15 mouse cellular contexts compared by ENCODE assay signal in the genomic region with DNA sequence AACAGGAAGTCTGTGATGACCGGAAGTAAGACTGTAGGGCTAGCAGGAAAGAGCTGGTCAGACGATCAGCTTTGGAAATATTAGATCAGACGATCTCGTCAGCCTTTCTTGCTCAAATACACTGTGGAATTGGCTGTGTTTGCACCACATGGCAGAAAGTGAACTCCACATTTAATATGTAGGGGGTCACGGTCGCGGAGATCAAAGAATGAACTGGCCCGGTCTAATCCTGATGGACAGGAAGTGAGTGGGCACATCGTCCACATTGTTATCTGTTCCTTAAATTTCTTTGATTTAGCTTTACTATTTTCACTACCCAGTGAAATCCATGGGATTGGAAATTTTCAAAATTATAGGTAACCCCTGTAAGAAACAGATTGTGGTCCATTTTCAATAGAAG. TPM values are rescaled to one million over a fixed set of nuclear protein-coding genes. Genes with fewer than 3 reads are reported as not detected.
A peak's percentile ranks its signal among the peaks of the same experiment; 100 is the strongest.
DNase-seq lines count a peak whose midpoint lies in the region; ATAC-seq and TF ChIP-seq lines count a peak whose summit lies in the region.
"Had no signal": no experiment of that assay in that cellular context is flagged by ENCODE, and none has a peak within 500 bp of the region (broad histone marks: within the 10 kb centered on the region; RNA-seq: fewer than 3 reads in every experiment).

No protein-coding gene starts in this region.

- no peak overlapping the region for H3K27ac ChIP-seq in forebrain, embryonic 12.5 days
- H3K27ac ChIP-seq in forebrain, embryonic 11.5 days (ENCODE audit: low read depth, low read length): no peak overlapping the region
- no peak overlapping the region for H3K27ac ChIP-seq in liver, embryonic 11.5 days (ENCODE audit: low read depth, low read length)
- H3K27ac ChIP-seq in liver, postnatal 0 days (ENCODE audit: low read depth): no peak overlapping the region
- no peak overlapping the region for H3K27ac ChIP-seq in hindbrain, embryonic 12.5 days
- no peak overlapping the region for H3K27ac ChIP-seq in midbrain, embryonic 14.5 days (replicated peaks; ENCODE audit: low read depth, low read length)
- H3K27ac ChIP-seq: limb, embryonic 15.5 days had no signal

- no peaks in the 10 kb centered on the region for H3K9me3 ChIP-seq in forebrain, embryonic 12.5 days
- no peaks in the 10 kb centered on the region for H3K9me3 ChIP-seq in forebrain, embryonic 11.5 days (ENCODE audit: control insufficient read depth, low read length)
- H3K9me3 ChIP-seq in liver, embryonic 11.5 days (ENCODE audit: control insufficient read depth, low read length): no peaks in the 10 kb centered on the region
- H3K9me3 ChIP-seq in liver, postnatal 0 days (ENCODE audit: low read length): no peaks in the 10 kb centered on the region
- no peaks in the 10 kb centered on the region for H3K9me3 ChIP-seq in hindbrain, embryonic 12.5 days (replicated peaks)
- no peaks in the 10 kb centered on the region for H3K9me3 ChIP-seq in midbrain, embryonic 14.5 days (ENCODE audit: control insufficient read depth, low read length)
- H3K9me3 ChIP-seq: G1E; limb, embryonic 15.5 days had no signal

- no peak overlapping the region for H3K9ac ChIP-seq in forebrain, embryonic 12.5 days
- no peak overlapping the region for H3K9ac ChIP-seq in forebrain, embryonic 11.5 days (ENCODE audit: low read length)
- H3K9ac ChIP-seq in liver, embryonic 11.5 days (ENCODE audit: low read depth, low read length): no peak overlapping the region
- no peak overlapping the region for H3K9ac ChIP-seq in liver, postnatal 0 days (replicated peaks)
- no peak overlapping the region for H3K9ac ChIP-seq in hindbrain, embryonic 12.5 days
- no peak overlapping the region for H3K9ac ChIP-seq in midbrain, embryonic 14.5 days (replicated peaks; ENCODE audit: low read length)
- H3K9ac ChIP-seq: limb, embryonic 15.5 days had no signal

- H3K36me3 ChIP-seq in forebrain, embryonic 12.5 days (replicated peaks): no peaks in the 10 kb centered on the region
- H3K36me3 ChIP-seq in forebrain, embryonic 11.5 days (ENCODE audit: control insufficient read depth, insufficient read depth, low read length): no peaks in the 10 kb centered on the region
- no peaks in the 10 kb centered on the region for H3K36me3 ChIP-seq in liver, embryonic 11.5 days (ENCODE audit: control insufficient read depth, insufficient read depth, low read length)
- H3K36me3 ChIP-seq in liver, postnatal 0 days (replicated peaks; ENCODE audit: insufficient read depth, low read length): no peaks in the 10 kb centered on the region
- no peaks in the 10 kb centered on the region for H3K36me3 ChIP-seq in hindbrain, embryonic 12.5 days
- no peaks in the 10 kb centered on the region for H3K36me3 ChIP-seq in midbrain, embryonic 14.5 days (ENCODE audit: control insufficient read depth, insufficient read depth, low read length)
- H3K36me3 ChIP-seq: G1E; limb, embryonic 15.5 days had no signal

- H3K4me1 ChIP-seq in forebrain, embryonic 12.5 days: peaks cover 10% of the 10 kb centered on the region
- peaks cover 2% of the 10 kb centered on the region; the same call in 1 of the 2 replicates for H3K4me1 ChIP-seq in forebrain, embryonic 11.5 days (replicated peaks; ENCODE audit: control insufficient read depth, insufficient read depth, low read length)
- H3K4me1 ChIP-seq in liver, embryonic 11.5 days (replicated peaks; ENCODE audit: control insufficient read depth, insufficient read depth, low read length): no peaks in the 10 kb centered on the region
- H3K4me1 ChIP-seq in liver, postnatal 0 days (ENCODE audit: insufficient read depth): peaks cover 3% of the 10 kb centered on the region; the same call in 1 of the 2 replicates
- H3K4me1 ChIP-seq in hindbrain, embryonic 12.5 days: peaks cover 22% of the 10 kb centered on the region
- peaks cover 10% of the 10 kb centered on the region for H3K4me1 ChIP-seq in midbrain, embryonic 14.5 days (ENCODE audit: control insufficient read depth, insufficient read depth, low read length)

- no peak for ATAC-seq in forebrain, embryonic 12.5 days (ENCODE audit: low FRiP score)
- ATAC-seq in forebrain, embryonic 11.5 days (replicated peaks; ENCODE audit: low FRiP score): no peak
- ATAC-seq in liver, embryonic 11.5 days (replicated peaks; ENCODE audit: low FRiP score): no peak
- ATAC-seq in liver, postnatal 0 days: no peak
- ATAC-seq in hindbrain, embryonic 12.5 days (ENCODE audit: low FRiP score): no peak
- no peak for ATAC-seq in midbrain, embryonic 14.5 days (ENCODE audit: low FRiP score, low TSS enrichment)
- no peak for ATAC-seq in erythroblast, adult 5-6 weeks (replicated peaks; ENCODE audit: low FRiP score, poor library complexity, severe bottlenecking)
- ATAC-seq: activated CD4-positive, CD25-positive, alpha-beta regulatory T cell, adult 4 months had no signal

- TF ChIP-seq EP300 in liver, postnatal 0 days (IDR thresholded peaks at IDR 0.05; ENCODE audit: low read depth): no peak

- H3K4me3 ChIP-seq in forebrain, embryonic 12.5 days (replicated peaks): no peak overlapping the region
- no peak overlapping the region for H3K4me3 ChIP-seq in forebrain, embryonic 11.5 days (ENCODE audit: low read depth, low read length)
- no peak overlapping the region for H3K4me3 ChIP-seq in liver, embryonic 11.5 days (ENCODE audit: low read depth, low read length)
- H3K4me3 ChIP-seq in liver, postnatal 0 days (ENCODE audit: low read depth, low read length): no peak overlapping the region
- H3K4me3 ChIP-seq in hindbrain, embryonic 12.5 days: no peak overlapping the region
- H3K4me3 ChIP-seq in midbrain, embryonic 14.5 days (replicated peaks; ENCODE audit: low read depth, low read length): peak overlapping the region; percentile 4
- H3K4me3 ChIP-seq: limb, embryonic 15.5 days; myocyte had no signal

- H3K4me2 ChIP-seq in forebrain, embryonic 12.5 days: peak overlapping the region; percentile 35
- no peak overlapping the region; the same call in 1 of the 2 replicates for H3K4me2 ChIP-seq in forebrain, embryonic 11.5 days (ENCODE audit: low read depth, low read length, severe bottlenecking)
- H3K4me2 ChIP-seq in liver, embryonic 11.5 days: peak overlapping the region; percentile 23
- H3K4me2 ChIP-seq in liver, postnatal 0 days (ENCODE audit: low read depth, low read length): no peak overlapping the region
- peak overlapping the region; percentile 39 for H3K4me2 ChIP-seq in hindbrain, embryonic 12.5 days (replicated peaks)
- peak overlapping the region; percentile 39 for H3K4me2 ChIP-seq in midbrain, embryonic 14.5 days (ENCODE audit: low read length)

- TF ChIP-seq CTCF in liver, postnatal 0 days (IDR thresholded peaks at IDR 0.05; ENCODE audit: low read depth): no peak

- 0 out of 2 replicates have a peak, but pooled peaks cover 11% of the 10 kb centered on the region for H3K27me3 ChIP-seq in forebrain, embryonic 12.5 days
- no peaks in the 10 kb centered on the region for H3K27me3 ChIP-seq in forebrain, embryonic 11.5 days (ENCODE audit: control insufficient read depth, insufficient read depth, low read length)
- no peaks in the 10 kb centered on the region for H3K27me3 ChIP-seq in liver, embryonic 11.5 days (replicated peaks; ENCODE audit: control insufficient read depth, insufficient read depth, low read length)
- H3K27me3 ChIP-seq in liver, postnatal 0 days (ENCODE audit: insufficient read depth, low read length): no peaks in the 10 kb centered on the region
- H3K27me3 ChIP-seq in hindbrain, embryonic 12.5 days: 0 out of 2 replicates have a peak, but pooled peaks cover 4% of the 10 kb centered on the region
- no peaks in the 10 kb centered on the region for H3K27me3 ChIP-seq in midbrain, embryonic 14.5 days (ENCODE audit: control insufficient read depth, insufficient read depth, low read length)
- H3K27me3 ChIP-seq: limb, embryonic 15.5 days had no signal

- WGBS in forebrain, embryonic 12.5 days: 38% methylated on average over 9 of the region's 9 CpGs
- 45% methylated on average over 9 of the region's 9 CpGs for WGBS in forebrain, embryonic 11.5 days
- WGBS in liver, embryonic 11.5 days: 48% methylated on average over 9 of the region's 9 CpGs
- WGBS in liver, postnatal 0 days (ENCODE audit: insufficient replicate concordance): 35% methylated on average over 9 of the region's 9 CpGs
- WGBS in hindbrain, embryonic 12.5 days: 43% methylated on average over 9 of the region's 9 CpGs
- 11% methylated on average over 9 of the region's 9 CpGs for WGBS in midbrain, embryonic 14.5 days

- no peak for DNase-seq in forebrain, embryonic 11.5 days (ENCODE audit: low spot score)
- no peak for DNase-seq in liver, embryonic 11.5 days (ENCODE audit: low spot score)
- no peak for DNase-seq in liver, postnatal 0 days
- DNase-seq in midbrain, embryonic 14.5 days: peak; percentile 41
- no peak for DNase-seq in embryo, embryonic 10 days (ENCODE audit: low spot score)
- DNase-seq: cerebellum, adult 8-10 months; kidney, adult 11 months; thymus, adult 18-20 months had no signal

RNA-seq across cellular contexts. Expression of a gene that starts 42.3 kb away (rescaled TPM):
- polyA plus RNA-seq in forebrain, embryonic 12.5 days (2016; fragmentation: Nextera tagmentation; extraction: Ambion mirVana): 14.7 and 15.6 TPM in 2 replicates
- polyA plus RNA-seq in forebrain, embryonic 11.5 days (2014; fragmentation: Nextera tagmentation; extraction: Ambion mirVana): 20.9 and 22.7 TPM in 2 replicates
- 9.7 and 9.9 TPM in 2 replicates for polyA plus RNA-seq in liver, embryonic 11.5 days (2014; fragmentation: Nextera tagmentation; extraction: Ambion mirVana)
- 2.0 and 2.4 TPM in 2 replicates for polyA plus RNA-seq in liver, postnatal 0 days (2015; fragmentation: Nextera tagmentation; extraction: Ambion mirVana)
- polyA plus RNA-seq in hindbrain, embryonic 12.5 days (2016; fragmentation: Nextera tagmentation; extraction: Ambion mirVana): 28.2 and 33.3 TPM in 2 replicates
- polyA plus RNA-seq in midbrain, embryonic 14.5 days (2014; fragmentation: Nextera tagmentation; extraction: Ambion mirVana): 5.9 and 11.0 TPM in 2 replicates
- total RNA-seq in erythroblast, adult 5-6 weeks (2015; ENCODE audit: low replicate concordance): 0.19 and 1.3 TPM in 2 replicates
- total RNA-seq in erythroblast, adult 5-6 weeks (2017; ENCODE audit: low replicate concordance): 0.60 and 1.5 TPM in 2 replicates

Comparison
In these comparisons a context has a peak if more than half of its experiments do, and no peak if none do; other contexts are left out.
1. H3K4me2 ChIP-seq: peak in forebrain, embryonic 12.5 days (single experiment), liver, embryonic 11.5 days (single experiment), hindbrain, embryonic 12.5 days (single experiment) and midbrain, embryonic 14.5 days (single experiment); none in forebrain, embryonic 11.5 days (single experiment) and liver, postnatal 0 days (single experiment).